Mouse (Mus musculus): ENCODE data around the gene Tuba1c. TPM values are rescaled to one million over a fixed set of nuclear protein-coding genes. Genes with fewer than 3 reads are reported as not detected.
A peak's percentile ranks its signal among the peaks of the same experiment; 100 is the strongest.
"Not testable (repeated sequence)": the region's sequence is repeated elsewhere in the genome, so short reads cannot be mapped to it uniquely, and the experiment has no call there.

The Tuba1c gene
- polyA plus RNA-seq, 1 experiment from 2014 or later = 103 TPM

- Histone ChIP-seq H3K4me1 (peaks cover 17% of the 10 kb centered on the region), H3K36me3 (peaks cover 30% of the 10 kb centered on the region), H3K27me3 (no peaks in the 10 kb centered on the region), H3K9ac (no peak overlapping the region), H3K4me3 (no peak overlapping the region), H3K4me2 (replicated peaks) (no peak overlapping the region), H3K27ac (no peak overlapping the region), H3K9me3 (no peaks in the 10 kb centered on the region)
- ATAC-seq (ENCODE audit: insufficient number of reproducible peaks, insufficient read depth, low FRiP score, low TSS enrichment) = no peak
- 85% methylated on average over 4 of the region's 4 CpGs for WGBS
Measured at GRCm38 (mm10) chr15:99035431-99035830, 5.7 kb downstream of the Tuba1c start.

DNA sequence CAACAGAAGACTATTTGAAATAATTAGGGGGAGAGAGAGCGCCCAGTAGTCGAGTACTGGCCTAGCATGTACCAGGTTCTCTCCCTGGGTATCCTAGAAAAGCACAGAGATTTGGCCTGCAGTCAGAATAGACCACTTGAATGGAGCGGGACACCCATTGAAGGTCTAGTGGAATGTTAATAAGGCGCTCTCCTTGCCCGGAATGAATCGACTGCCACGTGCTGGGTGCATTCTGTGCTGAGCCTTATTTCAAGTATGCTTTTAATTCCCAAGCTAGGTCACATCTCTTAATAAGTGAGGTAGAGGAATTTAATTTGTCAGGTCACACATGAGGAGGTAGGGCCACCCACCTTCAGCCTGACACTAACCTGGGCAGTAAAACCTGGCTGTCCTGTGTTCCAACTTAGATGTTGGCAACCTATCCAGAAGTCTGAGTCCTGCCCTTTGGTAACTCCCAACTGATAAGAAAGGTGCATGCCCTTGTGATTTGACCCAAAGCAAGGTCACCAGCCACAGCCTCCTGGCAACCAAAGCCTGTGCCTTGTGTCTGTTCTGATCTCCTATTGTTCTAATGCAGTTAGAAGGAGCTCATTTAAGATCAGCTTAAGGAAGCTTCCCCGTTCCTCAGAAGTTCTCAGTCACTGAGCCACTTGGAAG lies 6.7 kb downstream of the Tuba1c start:
- Histone ChIP-seq H3K36me3 (peaks cover 30% of the 10 kb centered on the region), H3K9me3 (no peaks in the 10 kb centered on the region), H3K27me3 (no peaks in the 10 kb centered on the region), H3K27ac (no peak overlapping the region), H3K4me1 (peaks cover 20% of the 10 kb centered on the region), H3K9ac (no peak overlapping the region), H3K4me2 (replicated peaks) (no peak overlapping the region), H3K4me3 (no peak overlapping the region)
- WGBS = 92% methylated on average over 8 of the region's 8 CpGs
- no peak for ATAC-seq (ENCODE audit: insufficient number of reproducible peaks, insufficient read depth, low FRiP score, low TSS enrichment)

DNA sequence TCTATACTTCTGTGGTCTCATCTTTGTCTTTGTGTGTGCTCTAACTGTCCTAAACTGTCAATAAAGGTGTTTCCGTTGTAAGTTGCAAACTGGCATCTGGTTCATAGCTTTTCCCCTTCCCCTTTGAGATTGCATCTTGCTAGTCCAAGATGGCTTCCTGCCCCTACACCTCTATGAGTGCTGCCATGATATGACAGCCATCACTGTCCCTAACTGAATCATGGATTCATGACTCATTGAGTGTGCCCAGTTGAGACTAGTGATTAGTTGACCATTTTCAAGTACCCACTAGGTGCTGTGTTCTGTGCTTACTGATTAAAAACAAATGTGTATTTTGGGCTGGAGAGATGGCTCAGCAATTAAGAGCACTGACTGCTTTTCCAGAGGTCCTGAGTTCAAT lies 8.3 kb downstream of the Tuba1c start:
- no peaks in the 10 kb centered on the region for H3K9me3 ChIP-seq
- 92% methylated on average over 1 of the region's 1 CpGs for WGBS
- H3K4me3 ChIP-seq = no peak overlapping the region
- peaks cover 30% of the 10 kb centered on the region for H3K36me3 ChIP-seq
- no peak for ATAC-seq (ENCODE audit: insufficient number of reproducible peaks, insufficient read depth, low FRiP score, low TSS enrichment)
- H3K4me1 ChIP-seq = peaks cover 11% of the 10 kb centered on the region; the same call in 1 of the 2 replicates
- H3K4me2 ChIP-seq (replicated peaks) = no peak overlapping the region
- no peak overlapping the region for H3K27ac ChIP-seq
- no peak overlapping the region for H3K9ac ChIP-seq
- no peaks in the 10 kb centered on the region for H3K27me3 ChIP-seq

GRCm38 (mm10) chr15:99038797-99039196 lies 9.1 kb downstream of the Tuba1c start:
- H3K27me3 ChIP-seq = no peaks in the 10 kb centered on the region
- WGBS = 92% methylated on average over 5 of the region's 5 CpGs
- H3K9me3 ChIP-seq = no peaks in the 10 kb centered on the region
- peaks cover 30% of the 10 kb centered on the region for H3K36me3 ChIP-seq
- no peak overlapping the region for H3K27ac ChIP-seq
- H3K4me1 ChIP-seq = 0 out of 2 replicates have a peak, but pooled peaks cover 7% of the 10 kb centered on the region
- no peak overlapping the region for H3K4me2 ChIP-seq (replicated peaks)
- no peak overlapping the region for H3K9ac ChIP-seq
- H3K4me3 ChIP-seq = no peak overlapping the region
- no peak for ATAC-seq (ENCODE audit: insufficient number of reproducible peaks, insufficient read depth, low FRiP score, low TSS enrichment)

GRCm38 (mm10) chr15:99039306-99039705 lies 9.6 kb downstream of the Tuba1c start:
- H3K9ac ChIP-seq = no peak overlapping the region
- 74% methylated on average over 4 of the region's 4 CpGs for whole genome bisulfite sequencing
- peaks cover 30% of the 10 kb centered on the region for H3K36me3 ChIP-seq
- 0 out of 2 replicates have a peak, but pooled peaks cover 7% of the 10 kb centered on the region for H3K4me1 ChIP-seq
- no peak overlapping the region for H3K4me3 ChIP-seq
- no peak overlapping the region for H3K4me2 ChIP-seq (replicated peaks)
- no peaks in the 10 kb centered on the region for H3K9me3 ChIP-seq
- H3K27ac ChIP-seq = 0 out of 2 replicates have a peak overlapping the region, but pooled peaks have one; percentile 17
- H3K27me3 ChIP-seq = no peaks in the 10 kb centered on the region
- no peak for ATAC-seq (ENCODE audit: insufficient number of reproducible peaks, insufficient read depth, low FRiP score, low TSS enrichment)

DNA sequence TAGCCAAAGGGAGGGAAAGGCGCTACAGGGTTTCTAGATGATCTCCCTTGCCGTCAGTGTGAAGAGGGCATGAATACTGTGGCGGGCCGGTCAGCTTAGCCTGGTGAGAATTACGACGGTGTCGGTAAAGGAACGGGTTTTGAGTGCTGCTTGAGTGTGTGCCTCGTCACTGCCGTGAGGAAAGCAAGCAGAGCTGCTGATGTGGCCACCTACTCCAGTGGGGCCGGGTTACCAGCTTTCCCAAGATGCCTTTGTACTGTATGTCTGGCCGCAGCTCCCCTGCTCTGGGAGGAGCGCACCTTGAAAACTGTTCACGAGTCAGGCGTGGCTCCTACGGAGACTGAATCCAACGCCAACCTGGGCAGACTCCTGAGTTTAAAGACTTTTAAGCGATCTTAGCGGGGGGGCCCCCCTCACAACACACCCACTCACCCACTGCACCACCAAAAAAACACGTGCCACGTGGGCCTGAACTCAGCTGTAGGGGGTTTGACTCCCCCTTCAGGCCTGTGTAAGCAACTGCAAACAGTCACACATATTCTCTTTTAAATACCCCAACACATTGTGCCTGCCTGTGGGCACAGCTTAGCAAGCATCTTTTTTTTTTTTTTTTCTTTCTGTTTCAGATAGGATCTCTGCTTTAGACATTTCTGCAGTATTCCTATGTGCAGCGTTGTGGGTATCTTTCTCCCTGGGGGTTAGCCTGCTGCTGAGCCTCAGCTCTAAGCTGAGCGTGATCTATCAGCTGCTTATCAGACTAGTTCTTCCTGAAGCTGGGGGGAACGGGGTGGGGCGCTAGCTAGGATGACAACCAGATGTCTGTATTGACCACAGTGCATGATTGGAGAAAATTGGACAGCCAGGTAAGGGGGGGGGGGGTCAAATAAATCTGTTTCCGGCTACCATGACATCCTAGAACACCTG lies 10.6 kb downstream of the Tuba1c start:
- H3K4me2 ChIP-seq (replicated peaks) = no peak overlapping the region
- ATAC-seq (ENCODE audit: insufficient number of reproducible peaks, insufficient read depth, low FRiP score, low TSS enrichment) = no peak
- WGBS = 70% methylated on average over 26 of the region's 26 CpGs

GRCm38 (mm10) chr15:99040920-99041856 lies 11.5 kb downstream of the Tuba1c start:
- no peak for ATAC-seq (ENCODE audit: insufficient number of reproducible peaks, insufficient read depth, low FRiP score, low TSS enrichment)
- H3K4me1 ChIP-seq = 0 out of 2 replicates have a peak, but pooled peaks cover 7% of the 10 kb centered on the region
- 54% methylated on average over 21 of the region's 21 CpGs for whole genome bisulfite sequencing
- peaks cover 12% of the 10 kb centered on the region for H3K36me3 ChIP-seq
- H3K9me3 ChIP-seq = no peaks in the 10 kb centered on the region
- H3K9ac ChIP-seq = no peak overlapping the region
- H3K27ac ChIP-seq = no peak overlapping the region
- no peak overlapping the region for H3K4me2 ChIP-seq (replicated peaks)
- H3K27me3 ChIP-seq = no peaks in the 10 kb centered on the region
- H3K4me3 ChIP-seq = no peak overlapping the region

More for the DNA sequence above, 10.6 kb downstream of the Tuba1c start:
- H3K9me3 ChIP-seq = no peaks in the 10 kb centered on the region
- peaks cover 22% of the 10 kb centered on the region for H3K36me3 ChIP-seq
- no peaks in the 10 kb centered on the region for H3K27me3 ChIP-seq
- no peak overlapping the region for H3K9ac ChIP-seq
- 0 out of 2 replicates have a peak overlapping the region, but pooled peaks have one; percentile 17 for H3K27ac ChIP-seq
- no peak overlapping the region for H3K4me3 ChIP-seq
- 0 out of 2 replicates have a peak, but pooled peaks cover 7% of the 10 kb centered on the region for H3K4me1 ChIP-seq

DNA sequence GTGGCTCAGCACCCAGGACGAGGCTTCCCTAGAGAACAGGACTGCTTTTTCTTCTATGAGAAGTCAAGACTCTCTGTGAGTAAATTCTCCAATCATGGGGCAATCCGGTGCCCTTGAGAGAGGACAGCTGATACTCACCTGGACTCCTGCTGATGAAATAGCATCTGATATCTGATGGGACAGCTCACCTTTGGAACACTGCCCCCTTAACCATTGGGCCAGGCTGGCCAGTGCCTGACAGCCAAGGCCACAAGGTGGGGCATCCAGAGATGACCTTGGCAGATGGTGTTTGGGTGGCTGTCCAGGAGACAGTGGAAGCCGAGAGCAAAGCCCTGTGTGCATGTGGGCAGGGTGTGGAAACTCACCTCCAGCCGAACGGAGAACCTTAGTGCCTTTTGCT lies 12.6 kb downstream of the Tuba1c start:
- H3K36me3 ChIP-seq = 0 out of 2 replicates have a peak, but pooled peaks cover 5% of the 10 kb centered on the region

GRCm38 (mm10) chr15:99044854-99045253 lies 15.2 kb downstream of the Tuba1c start:
- Histone ChIP-seq H3K27ac (no peak overlapping the region), H3K9me3 (no peaks in the 10 kb centered on the region), H3K9ac (no peak overlapping the region), H3K27me3 (no peaks in the 10 kb centered on the region), H3K36me3 (no peaks in the 10 kb centered on the region), H3K4me3 (no peak overlapping the region), H3K4me2 (replicated peaks) (no peak overlapping the region), H3K4me1 (0 out of 2 replicates have a peak, but pooled peaks cover 7% of the 10 kb centered on the region)
- WGBS = 32% methylated on average over 3 of the region's 3 CpGs
- no peak for ATAC-seq (ENCODE audit: insufficient number of reproducible peaks, insufficient read depth, low FRiP score, low TSS enrichment)

More for the DNA sequence above, 12.6 kb downstream of the Tuba1c start:
- ATAC-seq (ENCODE audit: insufficient number of reproducible peaks, insufficient read depth, low FRiP score, low TSS enrichment) = no peak
- no peak overlapping the region for H3K9ac ChIP-seq
- 0 out of 2 replicates have a peak, but pooled peaks cover 7% of the 10 kb centered on the region for H3K4me1 ChIP-seq
- H3K27ac ChIP-seq = no peak overlapping the region
- no peak overlapping the region for H3K4me3 ChIP-seq
- WGBS = 81% methylated on average over 5 of the region's 5 CpGs
- no peaks in the 10 kb centered on the region for H3K27me3 ChIP-seq
- H3K4me2 ChIP-seq (replicated peaks) = no peak overlapping the region
- no peaks in the 10 kb centered on the region for H3K9me3 ChIP-seq

DNA sequence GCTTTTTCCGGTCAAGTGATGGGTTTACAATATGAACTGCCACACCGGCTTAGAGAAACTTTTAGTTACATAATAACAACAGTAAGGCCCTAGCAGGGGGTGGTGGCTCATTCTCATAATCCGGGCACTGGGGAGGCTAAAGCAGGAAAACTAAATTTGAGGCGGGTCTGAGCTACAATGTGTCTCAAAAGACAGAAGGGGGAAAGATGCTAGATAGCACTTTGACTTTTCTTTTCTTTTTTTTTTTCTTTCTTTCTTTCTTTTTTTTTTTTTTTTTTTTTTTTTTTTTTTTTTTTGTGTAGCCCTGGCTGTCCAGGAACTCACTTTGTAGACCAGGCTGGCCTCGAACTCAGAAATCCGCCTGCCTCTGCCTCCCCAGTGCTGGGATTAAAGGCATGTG lies 16.0 kb downstream of the Tuba1c start:
- H3K4me1 ChIP-seq; H3K36me3 ChIP-seq; H3K27ac ChIP-seq; H3K4me2 ChIP-seq (replicated peaks); H3K9ac ChIP-seq; H3K9me3 ChIP-seq; ATAC-seq (ENCODE audit: insufficient number of reproducible peaks, insufficient read depth, low FRiP score, low TSS enrichment); H3K4me3 ChIP-seq; H3K27me3 ChIP-seq: not testable (repeated sequence)
- 86% methylated on average over 6 of the region's 6 CpGs for WGBS

Data from embryonic facial prominence, embryonic 12.5 days (tissue).